Mouse (Mus musculus): ENCODE measurements at regions not wholly inside any gene's neighbourhood (a gene's known extent, or its start where the extent isn't known, plus 50 kb on each side); places are given as distances from the start of the nearest gene placed in this dataset.

GRCm38 (mm10) chr13:71617198-71617597 lies 346.3 kb downstream of the Irx1 start:
- TF ChIP-seq CHD1 (IDR thresholded peaks at IDR 0.05; ENCODE audit: low read depth, low read length) (no peak), CTCF (IDR thresholded peaks at IDR 0.05 in 2 of 3, conservative IDR thresholded peaks at IDR 0.05 in 1 of 3; ENCODE audit: control insufficient read depth in 1 of 3, insufficient read depth in 1 of 3, low read depth in 2 of 3, low read length in 3 of 3, poor library complexity in 1 of 3, severe bottlenecking in 1 of 3) (no peak), POLR2A (IDR thresholded peaks at IDR 0.05; ENCODE audit: control insufficient read depth in 1 of 2, insufficient read depth in 1 of 2, low read depth in 1 of 2, low read length in 2 of 2, poor library complexity in 1 of 2) (no peak), MAFK (IDR thresholded peaks at IDR 0.05; ENCODE audit: borderline replicate concordance, low read depth, low read length) (no peak), EP300 (IDR thresholded peaks at IDR 0.05; ENCODE audit: low read depth in 1 of 2, low read length in 2 of 2) (no peak), ZNF384 (IDR thresholded peaks at IDR 0.05; ENCODE audit: low read depth, low read length) (no peak), POLR2AphosphoS2 (IDR thresholded peaks at IDR 0.05; ENCODE audit: low read length) (no peak), ETS1 (IDR thresholded peaks at IDR 0.05; ENCODE audit: low read depth, low read length) (no peak), GATA1 (IDR thresholded peaks at IDR 0.05; ENCODE audit: low read depth, low read length) (no peak), MAX (IDR thresholded peaks at IDR 0.05; ENCODE audit: low read length) (no peak), UBTF (IDR thresholded peaks at IDR 0.05; ENCODE audit: borderline replicate concordance, insufficient read depth, low read depth, low read length) (no peak), USF1 (IDR thresholded peaks at IDR 0.05; ENCODE audit: low read depth, low read length) (no peak)
